Mouse (Mus musculus) lung, adult 18-20 months (tissue): ENCODE data around the gene C8a.

Source experiments
- DNase-seq, 2 experiments: peaks; one replicate each; pipeline ENCODE4 v3.0.0; 2022; ENCODE audit warnings: mixed read lengths in 2 of 2

The C8a gene

DNA sequence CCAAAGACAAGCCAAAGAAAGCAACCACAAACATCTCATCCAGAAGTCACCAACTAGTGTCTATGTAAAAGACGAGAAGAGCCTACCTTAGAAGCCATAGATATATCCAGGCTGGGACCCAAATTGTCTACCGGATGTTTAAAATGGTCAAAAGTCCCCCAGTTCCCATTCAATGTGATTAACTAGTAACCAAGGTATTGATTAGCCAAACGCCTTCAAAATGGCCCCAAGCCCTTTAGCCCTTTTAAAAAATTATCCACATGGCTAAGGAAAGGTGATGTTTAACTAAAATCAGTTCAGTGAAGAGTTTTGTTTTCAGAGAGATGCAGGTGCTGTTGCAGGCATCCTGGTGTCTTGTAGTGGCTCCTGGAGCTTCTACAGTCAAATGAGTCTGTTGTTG, at the start of gene C8a:
Gene C8a (minus strand): TSS at position 76 of the 400 bp plus-strand sequence.
- no peak for DNase-seq

DNA sequence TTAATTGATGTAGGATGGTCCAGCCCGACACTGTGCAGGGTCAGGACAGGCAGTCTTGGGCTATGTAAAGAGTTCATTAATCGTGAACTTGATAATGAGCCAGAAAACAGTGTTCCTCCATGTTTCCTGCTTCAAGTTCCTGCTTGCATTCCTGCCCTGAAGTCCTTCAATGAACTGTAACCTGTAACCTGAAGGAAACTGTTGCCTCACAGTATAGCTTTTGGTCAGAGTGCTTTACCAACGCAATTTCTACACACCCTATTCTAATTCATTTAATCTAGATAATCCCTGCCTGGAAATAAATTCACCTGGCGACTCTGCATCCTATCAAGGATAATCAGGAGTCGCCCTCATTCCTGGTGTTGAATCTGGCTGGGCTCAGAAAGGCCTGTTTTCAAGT, 49.2 kb upstream of the C8a start:
- DNase-seq, result no peak

DNA sequence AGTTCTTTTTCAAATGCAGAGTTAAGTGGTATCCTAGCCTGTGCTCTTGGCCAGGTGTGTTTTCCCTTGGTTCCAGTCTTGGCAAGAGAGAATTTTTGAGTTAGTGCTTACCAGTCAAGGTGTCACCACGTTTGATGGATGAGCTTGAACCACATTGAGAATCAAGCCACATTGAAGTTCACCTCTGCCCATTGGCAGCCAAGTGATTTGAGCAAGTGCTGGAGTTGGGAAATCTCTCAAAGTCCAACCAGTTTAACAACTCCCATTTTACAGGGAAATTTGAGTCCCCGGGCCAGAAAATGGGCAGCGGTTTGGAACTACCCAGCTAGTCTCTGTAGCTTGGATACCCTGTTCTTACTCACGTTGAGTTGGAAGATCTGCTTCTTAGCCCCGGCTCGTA, 41.8 kb upstream of the C8a start:
- no peak for DNase-seq

DNA sequence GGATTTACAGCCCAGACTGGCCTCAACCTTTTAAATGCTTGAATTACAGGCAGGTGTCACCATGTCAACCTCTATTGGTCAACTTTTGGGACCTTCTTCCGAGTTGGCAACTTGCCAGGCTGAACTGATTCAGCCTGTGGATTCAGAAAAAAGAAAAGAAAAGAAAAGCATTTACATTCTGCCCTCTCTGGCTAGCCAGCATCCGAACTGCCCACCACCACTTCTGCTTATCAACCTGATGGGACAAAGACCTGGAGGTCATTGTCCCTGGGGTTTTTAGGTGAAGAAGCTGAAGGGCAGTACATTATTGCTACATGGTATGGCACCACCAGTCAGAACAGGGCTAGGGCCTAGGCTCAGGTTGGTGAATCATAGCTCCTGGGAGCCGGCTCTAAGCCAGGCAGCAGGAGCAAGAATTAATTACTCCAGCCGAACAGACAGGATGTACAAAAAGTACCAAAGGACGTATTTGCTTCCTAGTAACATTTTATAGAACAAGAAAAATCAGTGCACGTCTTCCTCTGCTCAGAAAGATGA, 38.6 kb upstream of the C8a start:
- no peak for DNase-seq

DNA sequence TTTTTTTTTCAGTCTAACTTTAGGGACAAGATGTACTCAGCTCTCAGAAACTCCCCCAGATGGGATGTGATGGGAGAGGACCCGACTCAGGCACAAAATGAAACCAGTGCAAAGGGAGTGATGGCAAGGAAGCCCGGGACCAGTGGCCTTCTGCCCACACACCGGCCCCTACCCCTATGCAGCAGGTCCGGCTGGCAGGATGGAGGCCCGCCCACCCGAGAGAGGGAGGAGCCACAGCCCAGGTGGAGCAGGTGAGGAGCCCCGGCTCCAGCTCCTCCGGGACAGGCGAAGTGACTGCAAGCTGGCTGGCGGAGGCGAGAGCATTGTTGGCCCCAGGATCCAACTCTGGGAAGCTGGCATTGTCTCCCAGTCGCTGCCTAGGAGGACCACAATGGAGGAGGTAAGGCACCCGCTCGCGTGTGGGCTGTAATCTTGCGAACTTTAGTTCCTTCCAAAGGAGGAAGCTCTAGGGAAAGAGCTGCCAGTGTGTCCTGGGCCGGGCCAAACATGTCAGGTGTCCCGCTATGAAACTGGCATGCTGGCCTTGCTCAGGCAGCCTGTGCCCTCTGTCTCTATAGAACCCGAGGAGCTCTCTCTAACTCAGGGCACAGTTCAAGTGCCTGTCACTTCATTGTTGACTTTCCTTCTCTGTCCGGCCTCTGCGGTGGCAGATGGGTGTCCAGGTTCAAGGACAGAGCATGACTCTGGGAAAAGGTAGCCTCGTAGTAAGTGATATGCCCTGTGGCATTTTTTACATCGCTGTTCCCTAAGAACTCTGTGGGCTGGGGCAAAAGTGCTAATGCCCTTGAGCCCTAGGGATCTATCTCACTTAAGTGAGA, 37.3 kb upstream of the C8a start, which contains the start of gene Fyb2:
Gene Fyb2 (plus strand): TSS at position 166 of the 839 bp plus-strand sequence.
- DNase-seq, result peak; percentile 38 to 45

DNA sequence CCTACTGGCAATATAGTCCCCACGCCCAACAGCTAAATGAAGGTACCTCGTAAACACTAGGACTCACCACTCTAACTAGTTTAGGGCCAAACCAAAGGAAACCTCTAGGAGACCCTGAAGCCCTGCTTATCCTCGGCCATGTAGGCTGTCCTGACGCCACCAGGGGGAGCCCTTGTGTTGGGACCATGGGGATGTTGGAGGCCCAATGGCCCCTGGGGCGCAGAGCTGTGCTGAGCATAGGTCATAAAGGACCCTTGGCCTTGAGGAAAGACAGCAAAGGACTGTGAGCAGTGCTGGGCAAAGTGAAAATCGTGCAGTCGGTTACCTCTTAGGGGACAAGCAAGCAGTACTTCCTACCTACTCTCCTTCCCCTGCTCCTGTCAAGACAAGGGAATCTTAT, 35.5 kb upstream of the C8a start:
- peak; percentile 43 to 71 for DNase-seq

DNA sequence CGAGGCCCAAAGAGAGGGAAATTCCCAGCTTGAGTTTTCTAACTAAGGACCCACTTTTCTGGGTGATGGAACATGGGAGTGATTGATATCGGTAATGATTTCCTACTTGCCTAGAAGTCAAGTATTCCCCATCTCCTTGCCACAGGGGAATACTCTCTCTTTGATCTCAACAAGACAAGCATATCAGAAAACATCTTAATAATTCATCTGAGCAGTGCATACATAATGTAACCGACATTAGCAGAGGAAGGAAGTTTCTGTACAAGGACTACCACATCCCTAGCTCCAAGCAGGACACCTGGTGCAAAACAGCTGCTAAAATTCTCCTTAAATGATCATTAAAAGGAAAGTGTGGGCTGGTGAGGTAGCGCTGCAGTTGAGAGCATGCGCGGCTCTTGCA, 28.9 kb upstream of the C8a start:
- DNase-seq, result no peak

DNA sequence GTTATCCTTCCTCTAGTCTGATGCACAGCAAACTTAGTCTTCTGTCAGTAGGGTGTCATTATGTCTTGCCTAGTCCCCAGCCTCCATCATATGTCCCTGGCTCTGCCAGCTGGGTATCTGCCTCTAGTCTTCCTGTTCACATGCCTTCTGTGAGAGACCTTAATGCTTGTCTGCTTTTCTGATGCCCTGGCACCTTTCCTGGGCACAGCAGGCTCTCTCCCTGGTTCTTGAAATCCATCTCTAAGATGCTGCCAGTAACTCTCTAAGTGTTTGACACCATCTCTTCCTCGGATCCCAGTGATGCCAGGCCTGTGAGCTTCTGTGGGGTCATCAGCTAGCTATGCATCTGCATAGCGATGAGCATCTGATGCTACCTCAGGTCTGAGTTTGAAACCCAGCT, 26.6 kb upstream of the C8a start:
- DNase-seq, result no peak

DNA sequence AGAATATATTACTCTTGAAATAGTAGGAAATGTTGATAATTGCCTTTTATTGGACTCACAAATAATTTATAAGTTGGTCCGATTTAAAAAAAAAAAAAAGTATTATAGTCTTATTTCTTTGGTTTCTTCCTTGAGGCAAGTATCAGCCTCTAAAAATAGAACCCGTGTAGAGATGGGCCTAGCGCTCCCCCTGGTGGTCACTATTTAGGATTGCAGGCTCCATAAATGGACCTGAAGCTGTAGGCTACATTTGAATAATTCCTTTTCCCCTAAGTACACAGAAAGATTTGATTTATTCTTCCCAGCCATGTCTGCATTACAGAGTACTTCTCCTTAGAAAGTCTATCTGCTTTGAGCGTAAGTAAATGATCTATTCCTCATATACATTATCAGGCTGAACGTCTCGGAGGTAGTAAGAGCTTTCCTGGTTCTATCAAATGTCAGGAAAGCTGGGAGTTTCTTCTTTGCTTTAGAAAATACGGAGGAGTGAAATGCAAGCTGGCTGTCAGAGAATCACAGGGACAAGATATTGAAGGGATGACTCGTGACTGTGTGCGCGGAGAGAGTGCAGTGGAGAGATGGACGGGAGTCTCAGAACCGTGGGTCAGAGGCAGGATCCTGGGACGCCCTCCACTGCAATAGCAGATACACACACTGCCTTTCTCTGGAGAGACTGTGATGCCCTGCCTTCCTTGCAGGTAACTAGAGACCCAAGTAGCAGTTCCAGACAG, 18.0 kb upstream of the C8a start:
- DNase-seq, result peak in 1 of 2 experiments; percentile 31

DNA sequence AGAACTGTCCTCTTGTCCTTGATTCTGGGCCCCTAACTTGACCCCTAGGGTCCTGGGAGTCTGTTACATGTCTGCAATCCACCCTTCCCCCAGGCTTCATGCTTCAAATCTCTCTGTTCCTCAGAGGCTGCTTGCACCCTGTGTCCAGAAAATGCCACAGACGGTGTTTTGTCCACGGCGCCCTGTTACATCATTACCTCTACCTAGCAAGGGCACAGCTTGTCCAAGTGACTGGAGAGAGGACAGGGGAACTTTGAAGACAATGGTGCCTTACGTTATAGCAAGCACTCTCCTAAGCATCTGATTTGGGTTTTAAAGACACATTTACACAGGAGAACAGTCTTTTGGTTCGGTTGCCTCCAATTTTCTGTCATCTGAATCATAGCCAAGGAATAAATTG, 17.4 kb upstream of the C8a start:
- DNase-seq, result no peak

DNA sequence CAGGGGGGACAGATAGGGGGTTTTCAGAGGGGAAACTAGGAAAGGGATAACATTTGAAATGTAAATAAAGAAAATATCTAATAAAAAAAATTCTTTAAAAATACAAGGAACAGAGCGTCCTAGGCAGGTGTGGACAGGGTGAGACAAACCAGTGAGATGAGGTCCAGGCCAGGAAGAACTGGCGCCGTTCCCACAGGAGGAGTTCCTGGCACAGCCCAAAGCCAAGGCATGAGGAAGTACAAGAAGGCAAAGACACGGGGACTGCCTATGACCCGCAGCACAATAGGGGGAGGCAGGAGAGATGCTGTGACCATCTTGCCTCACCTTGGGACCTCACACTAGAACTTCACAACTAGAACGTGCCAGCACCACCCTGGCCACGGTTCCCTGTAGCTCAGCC, 15.5 kb upstream of the C8a start:
- DNase-seq, result peak in 1 of 2 experiments; percentile 24

DNA sequence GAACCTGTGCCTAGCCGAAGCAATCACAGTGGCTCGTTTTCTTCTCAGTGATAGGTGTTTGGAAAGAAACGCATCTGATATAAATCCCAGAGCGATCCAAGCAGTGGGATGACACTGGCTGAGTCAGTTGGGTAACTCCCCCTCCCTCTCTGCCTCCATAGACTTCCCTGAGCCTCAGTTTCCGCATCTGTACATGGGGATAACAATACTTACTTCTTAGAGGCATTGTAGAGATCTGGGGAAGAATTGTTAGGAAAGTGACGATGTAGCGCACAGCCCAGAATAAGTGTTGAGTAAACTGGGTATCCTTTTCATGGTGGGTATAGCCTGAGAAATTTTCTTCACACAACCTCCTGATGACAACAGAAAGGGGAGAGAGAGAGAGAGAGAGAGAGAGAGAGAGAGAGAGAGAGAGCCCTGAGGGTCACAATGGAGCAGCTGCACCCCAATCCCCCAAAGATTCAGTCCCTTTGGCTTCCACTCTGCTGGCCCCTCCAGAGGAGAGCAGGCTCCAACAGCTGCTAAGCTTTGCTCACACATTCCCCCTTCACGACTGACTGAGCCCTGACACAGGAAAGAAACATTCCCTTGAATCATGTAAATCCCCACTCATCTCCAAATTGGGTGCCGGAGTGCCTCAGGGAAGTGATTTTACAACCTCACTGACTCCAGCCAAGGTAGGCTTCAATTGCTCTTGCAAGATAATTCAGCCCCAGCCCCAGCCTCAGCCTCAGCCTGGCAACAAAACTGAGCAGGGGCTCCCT, 12.5 kb upstream of the C8a start:
- no peak for DNase-seq

DNA sequence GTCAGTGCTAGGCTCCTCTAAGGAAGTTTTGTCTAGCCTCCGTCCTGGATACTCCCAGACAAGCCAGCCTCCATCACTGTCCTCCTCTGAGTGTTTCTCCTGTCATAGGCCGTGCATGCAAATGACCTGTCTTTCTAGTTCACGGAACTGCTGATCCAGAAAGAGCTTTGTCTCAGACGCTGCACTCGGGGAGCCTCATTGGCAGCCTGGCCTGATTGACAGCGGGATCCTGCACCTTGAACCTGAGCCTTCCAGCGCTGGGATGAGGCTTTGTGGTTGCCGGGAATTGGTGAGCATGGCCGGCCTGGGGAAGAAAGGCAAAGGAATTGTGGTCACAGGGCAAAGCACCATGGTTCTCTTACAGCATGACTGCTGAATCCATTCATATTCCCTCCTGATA, 11.3 kb upstream of the C8a start:
- DNase-seq, result no peak

DNA sequence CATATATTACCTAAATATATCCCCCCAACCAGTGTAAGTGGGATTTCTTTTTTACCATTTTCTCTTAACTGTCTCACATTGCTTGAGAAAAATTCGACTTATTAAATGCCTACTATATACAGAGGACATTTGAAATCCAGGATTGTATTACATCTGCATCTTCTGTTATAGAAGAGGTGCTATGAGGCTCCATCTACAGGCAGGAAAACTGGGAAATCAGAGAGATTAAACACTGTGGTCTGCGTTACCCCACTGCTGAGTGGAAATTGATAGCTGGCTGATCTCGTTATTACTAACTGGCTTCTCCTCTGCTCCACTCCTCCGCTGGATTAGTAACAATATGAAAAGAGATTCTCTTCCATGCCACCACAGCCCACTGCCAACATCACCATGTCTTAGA, 366 bp downstream of the C8a start:
- DNase-seq, result no peak

DNA sequence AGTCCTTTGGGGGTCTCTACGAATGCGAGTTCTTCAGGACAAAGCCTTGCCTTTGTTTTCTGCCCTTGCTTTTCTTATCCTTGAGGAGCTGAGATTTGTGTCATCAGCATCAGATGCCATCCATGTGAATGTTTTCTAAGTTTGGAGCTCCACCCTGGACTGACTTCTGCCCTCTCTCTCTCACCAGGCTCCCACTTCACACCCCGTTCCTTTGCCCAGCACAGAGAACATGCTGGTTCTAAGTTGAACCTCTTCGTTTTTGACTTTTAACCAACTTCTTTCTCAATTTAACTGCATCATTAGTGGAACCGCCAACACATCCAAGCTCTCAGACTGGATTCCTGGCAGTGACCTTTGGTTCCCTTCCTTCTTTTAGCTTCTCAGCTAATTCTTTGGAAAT, 6.0 kb downstream of the C8a start:
- no peak for DNase-seq

DNA sequence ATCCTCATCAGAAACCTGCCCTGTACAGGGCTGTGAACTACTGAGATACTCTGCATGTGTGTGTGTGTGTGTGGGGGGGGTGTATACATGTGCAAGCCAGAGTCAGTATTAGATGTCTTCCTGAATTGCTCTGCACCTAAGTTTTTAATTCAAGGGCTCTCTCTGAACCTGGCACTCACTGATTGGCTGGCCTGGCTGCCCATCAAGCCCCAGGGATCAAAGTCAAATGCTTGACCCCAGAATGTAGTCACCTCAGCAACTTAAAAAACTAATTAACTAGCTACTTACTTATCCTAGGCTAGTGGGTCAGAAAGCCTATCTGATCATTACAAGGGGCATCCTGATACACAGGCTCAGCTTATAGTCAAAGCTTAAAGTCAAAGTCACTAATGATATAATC, 6.6 kb downstream of the C8a start:
- DNase-seq, result no peak

DNA sequence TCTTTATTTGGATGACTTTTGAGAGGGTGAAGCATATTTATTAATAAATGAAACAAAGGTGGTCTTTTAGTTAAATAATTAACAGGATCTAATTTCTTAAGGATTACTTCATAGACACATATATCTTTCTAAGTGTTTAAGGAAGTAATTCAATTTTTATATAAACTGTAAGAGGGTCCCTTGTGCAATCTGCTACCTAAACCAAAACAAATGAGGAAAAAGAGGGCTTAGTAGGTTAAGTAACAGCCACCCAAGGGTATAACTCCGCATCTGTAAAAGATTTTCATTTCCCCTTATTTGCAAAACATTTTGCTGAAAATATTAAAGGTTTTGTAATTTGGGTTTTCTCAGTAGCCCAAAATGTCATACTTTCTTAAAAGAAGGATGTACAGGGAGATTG, 11.8 kb downstream of the C8a start:
- no peak for DNase-seq

DNA sequence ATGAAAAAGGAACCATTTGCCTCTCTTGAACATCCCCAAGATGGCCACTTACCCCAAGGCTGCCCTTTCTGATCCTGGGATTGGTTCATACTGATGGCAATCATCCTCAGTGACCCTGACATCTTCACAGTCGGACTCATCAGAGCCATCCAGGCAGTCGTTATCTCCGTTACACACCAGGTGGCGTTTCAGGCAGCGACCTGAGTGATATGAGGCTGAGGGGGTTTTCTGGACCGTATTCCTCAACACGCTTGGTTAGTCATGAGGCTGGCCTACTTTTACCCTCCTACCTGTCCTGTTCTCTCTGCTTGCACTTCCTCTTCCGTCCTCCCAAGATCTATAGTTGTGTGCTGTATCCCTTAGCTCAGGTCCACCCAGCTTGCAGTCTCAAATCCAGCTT, 15.0 kb downstream of the C8a start:
- DNase-seq, result no peak

DNA sequence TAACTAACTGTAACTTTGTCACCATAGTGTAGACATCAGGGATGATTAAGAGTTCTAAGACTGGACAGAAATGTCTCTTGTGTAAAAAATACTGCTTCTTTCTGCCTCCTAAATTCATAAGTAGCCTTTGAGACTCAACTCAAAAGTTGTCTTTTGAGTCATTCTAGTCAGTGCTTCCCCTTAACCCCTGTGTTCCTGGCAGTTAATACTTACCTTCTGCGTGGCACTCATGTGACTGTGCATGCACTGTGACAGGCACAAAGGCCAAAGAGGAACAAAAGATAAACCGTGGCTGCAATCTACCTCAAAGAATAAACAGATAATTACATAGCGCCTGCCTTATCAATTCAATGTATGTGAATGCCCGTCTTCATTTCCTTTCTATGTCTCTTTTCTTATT, 18.4 kb downstream of the C8a start:
- DNase-seq, result no peak

DNA sequence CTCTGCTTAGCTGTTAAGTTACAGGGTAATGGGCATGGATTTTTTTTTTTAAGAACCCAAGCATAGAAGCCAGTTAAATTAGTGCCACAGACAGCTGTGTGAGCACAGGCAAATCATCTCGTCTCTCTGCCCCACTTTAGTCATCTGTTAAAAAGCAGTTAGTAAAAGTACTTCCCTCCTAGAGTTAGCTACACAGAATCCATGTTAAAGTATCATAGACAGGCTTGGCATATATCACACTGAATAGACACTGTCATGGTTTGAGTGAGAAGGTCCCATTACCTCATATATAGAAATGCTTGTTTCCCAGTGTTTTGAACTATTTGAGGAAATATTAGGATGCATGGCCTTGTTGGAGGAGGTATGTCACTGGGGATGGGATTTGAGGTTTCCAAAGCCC, 19.2 kb downstream of the C8a start, which contains the start of gene Gm17662:
Gene Gm17662 (plus strand): TSS at position 301 of the 400 bp plus-strand sequence.
- DNase-seq, result no peak

DNA sequence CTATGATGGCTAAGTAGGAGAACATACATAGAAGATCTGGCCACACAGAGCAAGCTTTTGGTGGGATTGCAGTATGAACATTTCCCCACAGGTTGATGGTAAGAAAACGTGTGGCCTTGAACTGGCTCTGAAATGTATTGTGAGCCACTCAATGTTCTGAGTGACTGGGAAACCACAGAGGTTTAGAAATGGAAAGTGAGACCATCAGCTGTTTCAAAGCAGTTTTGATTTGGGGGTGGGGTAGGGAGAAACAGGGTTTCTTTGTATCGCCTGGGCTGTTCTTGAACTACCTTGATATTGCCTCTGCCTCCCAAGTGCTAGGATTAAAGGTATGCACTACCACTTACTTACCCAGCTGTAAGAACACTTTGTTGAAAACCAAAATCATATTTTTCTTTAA, 21.0 kb downstream of the C8a start:
- DNase-seq, result no peak

DNA sequence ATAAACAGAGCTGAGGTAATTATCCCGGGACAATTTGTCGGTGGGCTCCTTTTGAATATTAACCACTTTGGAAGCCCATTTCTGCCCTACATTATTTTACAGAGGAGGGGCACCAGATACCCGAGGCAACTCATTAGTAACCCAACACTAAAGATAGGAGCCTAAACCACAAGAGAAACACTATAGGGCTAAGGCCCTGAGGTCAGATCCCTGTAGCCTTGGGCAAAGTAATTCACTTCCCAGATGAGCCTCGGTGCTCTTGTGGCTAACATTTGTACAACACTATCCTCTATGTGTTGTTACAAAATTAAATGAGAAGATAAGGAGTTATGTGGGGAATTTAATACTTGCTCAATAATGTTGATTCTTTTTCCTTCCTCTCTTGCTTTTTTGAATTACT, 32.7 kb downstream of the C8a start:
- DNase-seq, result no peak

DNA sequence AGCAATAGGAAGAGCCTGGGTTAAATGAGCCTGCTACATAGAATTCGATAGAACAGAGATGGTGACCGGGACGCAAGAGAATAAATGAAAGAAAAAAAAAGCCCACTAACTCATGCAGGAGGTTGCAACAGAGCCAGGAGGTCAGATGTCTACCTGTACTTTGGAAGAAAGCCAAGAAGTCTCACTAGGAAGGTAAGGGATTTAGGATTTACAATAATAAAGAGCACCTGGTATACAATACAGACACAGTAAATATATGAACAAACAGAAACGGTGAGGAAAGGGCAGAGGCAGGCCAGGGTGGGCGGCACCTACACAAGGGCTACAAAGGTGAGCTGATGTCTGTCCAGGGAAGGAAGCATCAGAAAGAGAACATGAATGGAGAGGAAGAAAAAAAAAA, 34.0 kb downstream of the C8a start:
- no peak for DNase-seq
